Mouse (Mus musculus): Measurements from ENCODE around the gene Fam168a.

- peak; percentile 62 for TF ChIP-seq CTCF (conservative IDR thresholded peaks at IDR 0.05; ENCODE audit: low read length)
- TF ChIP-seq POU5F1 (IDR thresholded peaks at IDR 0.05; ENCODE audit: borderline replicate concordance, low read length) = no peak
- TF ChIP-seq NANOG (IDR thresholded peaks at IDR 0.05; ENCODE audit: borderline replicate concordance, low read length) = no peak
Observed at GRCm38 (mm10) chr7:100862828-100863638, 156.6 kb downstream of the Fam168a start, which contains the start of gene Relt.

Data from E14TG2a.4 (cell line).